Mouse (Mus musculus): ENCODE data around the gene Nap1l1. TPM values are rescaled to one million over a fixed set of nuclear protein-coding genes. Genes with fewer than 3 reads are reported as not detected.
A peak's percentile ranks its signal among the peaks of the same experiment; 100 is the strongest.

The Nap1l1 gene
- polyA plus RNA-seq, 1 experiment = 229 TPM

DNA sequence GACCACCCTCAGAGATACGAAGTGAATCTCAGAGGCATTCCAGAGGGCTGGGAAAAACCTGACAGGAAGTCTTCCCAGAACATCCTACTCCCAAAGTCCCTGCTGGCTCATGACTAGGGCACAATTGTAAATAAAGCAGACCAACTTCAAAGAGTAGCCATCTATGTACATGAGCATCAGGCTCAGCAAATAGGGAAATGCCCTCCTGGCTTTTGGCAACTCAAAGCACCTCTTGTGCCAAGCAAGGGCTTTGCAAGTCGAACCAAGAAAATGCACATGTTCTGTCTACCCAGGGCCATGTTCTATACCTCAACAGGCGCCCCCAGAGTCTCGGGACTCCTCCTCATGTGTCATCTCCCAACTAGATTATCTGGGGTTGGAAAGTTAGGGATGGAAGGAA lies 48.6 kb downstream of the Nap1l1 start:
- no peak for TF ChIP-seq POLR2A (IDR thresholded peaks at IDR 0.05; ENCODE audit: extremely low read depth, insufficient read depth, low read length)
- no peak for TF ChIP-seq CTCF (IDR thresholded peaks at IDR 0.05; ENCODE audit: extremely low read depth, insufficient read depth, low read length)
- Histone ChIP-seq H3K4me1 (ENCODE audit: control insufficient read depth, insufficient read depth, low read length) (no peaks in the 10 kb centered on the region), H3K27ac (ENCODE audit: insufficient read depth, low read length) (no peak overlapping the region), H3K4me3 (ENCODE audit: insufficient read depth, low read length) (no peak overlapping the region)

DNA sequence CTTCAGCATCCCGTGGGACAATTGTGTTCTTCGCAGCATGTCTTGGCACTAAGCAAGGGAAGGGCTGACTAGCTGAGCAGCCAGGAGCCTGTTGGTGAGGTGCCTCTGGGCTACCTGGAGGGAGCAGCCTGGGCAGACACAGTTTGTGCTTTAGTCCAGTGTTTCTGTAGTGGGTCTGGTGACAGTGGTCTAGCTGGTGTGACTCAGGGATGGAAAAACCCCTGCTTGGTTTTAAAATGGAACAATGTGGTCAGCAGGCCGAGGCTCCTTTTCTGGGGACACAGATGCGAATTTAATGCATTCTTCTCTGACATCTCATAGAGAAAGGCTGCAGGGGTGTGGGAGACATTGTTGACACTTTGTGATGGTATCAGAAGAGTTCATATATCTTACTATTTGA lies 49.2 kb downstream of the Nap1l1 start:
- Histone ChIP-seq H3K4me1 (ENCODE audit: control insufficient read depth, insufficient read depth, low read length) (peaks cover 2% of the 10 kb centered on the region; the same call in 1 of the 2 replicates), H3K27ac (ENCODE audit: insufficient read depth, low read length) (no peak overlapping the region), H3K4me3 (ENCODE audit: insufficient read depth, low read length) (no peak overlapping the region)
- TF ChIP-seq CTCF (IDR thresholded peaks at IDR 0.05; ENCODE audit: extremely low read depth, insufficient read depth, low read length) (no peak), POLR2A (IDR thresholded peaks at IDR 0.05; ENCODE audit: extremely low read depth, insufficient read depth, low read length) (no peak)

DNA sequence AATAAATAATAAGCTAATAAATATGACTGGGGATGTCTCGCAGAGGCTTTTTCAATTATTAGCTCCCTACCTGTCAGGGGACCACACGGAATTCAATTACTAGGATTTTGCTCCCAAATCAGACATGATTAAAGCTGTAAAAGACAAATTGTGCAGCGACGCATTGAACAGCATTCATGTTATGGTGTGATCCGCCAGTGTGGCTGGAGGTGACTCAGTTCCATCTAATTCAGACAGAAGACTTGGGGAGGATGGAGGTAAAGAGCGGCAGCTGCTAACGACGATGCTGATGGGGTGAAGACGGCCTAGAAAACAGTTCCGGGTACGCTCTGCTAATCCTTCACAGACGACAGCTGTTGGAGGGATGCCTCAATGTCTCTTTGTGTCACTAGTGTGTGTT lies 50.9 kb downstream of the Nap1l1 start:
- no peak overlapping the region for H3K4me3 ChIP-seq (ENCODE audit: insufficient read depth, low read length)
- no peak for TF ChIP-seq CTCF (IDR thresholded peaks at IDR 0.05; ENCODE audit: extremely low read depth, insufficient read depth, low read length)
- TF ChIP-seq POLR2A (IDR thresholded peaks at IDR 0.05; ENCODE audit: extremely low read depth, insufficient read depth, low read length) = no peak
- no peak overlapping the region for H3K27ac ChIP-seq (ENCODE audit: insufficient read depth, low read length)
- peaks cover 2% of the 10 kb centered on the region; the same call in 1 of the 2 replicates for H3K4me1 ChIP-seq (ENCODE audit: control insufficient read depth, insufficient read depth, low read length)

DNA sequence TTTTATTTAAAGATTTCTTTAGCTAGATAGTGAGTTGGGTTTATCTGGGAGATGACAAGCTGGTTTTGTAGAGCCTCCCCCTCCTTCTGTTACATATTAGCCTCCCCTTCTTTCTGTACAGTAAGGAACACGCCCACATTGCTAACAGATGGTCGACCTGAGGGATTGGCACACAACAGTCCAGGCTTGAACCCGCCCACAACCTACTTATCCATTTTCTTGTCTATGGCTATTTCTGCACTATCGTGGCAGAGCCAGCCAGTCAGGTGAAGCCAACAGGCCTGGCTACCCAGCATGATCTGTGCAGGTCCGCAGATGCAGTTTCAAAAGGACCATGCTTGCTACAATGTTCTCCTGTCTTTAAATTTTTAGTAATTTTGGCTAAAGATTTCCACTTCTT lies 54.0 kb downstream of the Nap1l1 start:
- peaks cover 2% of the 10 kb centered on the region; the same call in 1 of the 2 replicates for H3K4me1 ChIP-seq (ENCODE audit: control insufficient read depth, insufficient read depth, low read length)
- H3K4me3 ChIP-seq (ENCODE audit: insufficient read depth, low read length) = no peak overlapping the region
- no peak for TF ChIP-seq POLR2A (IDR thresholded peaks at IDR 0.05; ENCODE audit: extremely low read depth, insufficient read depth, low read length)
- TF ChIP-seq CTCF (IDR thresholded peaks at IDR 0.05; ENCODE audit: extremely low read depth, insufficient read depth, low read length) = no peak
- H3K27ac ChIP-seq (ENCODE audit: insufficient read depth, low read length) = no peak overlapping the region

DNA sequence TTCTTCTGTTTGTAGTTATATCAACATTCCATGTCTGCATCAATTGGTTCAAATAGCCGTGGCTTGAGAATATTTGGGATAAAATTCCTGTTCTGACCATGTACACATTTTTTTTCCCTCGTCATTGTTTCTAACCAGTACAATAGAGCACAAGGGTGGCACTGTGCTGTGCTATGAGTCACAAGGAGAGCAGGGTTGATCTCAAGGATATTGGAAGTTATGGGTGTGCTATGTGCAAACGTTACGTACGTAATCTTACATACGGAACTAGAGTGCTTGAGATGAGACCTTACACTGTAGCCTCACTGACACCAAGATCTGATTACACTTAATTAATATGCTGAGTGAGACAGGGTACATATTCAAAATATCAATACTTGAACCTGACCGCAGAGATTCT lies 54.6 kb downstream of the Nap1l1 start:
- H3K4me3 ChIP-seq (ENCODE audit: insufficient read depth, low read length) = no peak overlapping the region
- H3K4me1 ChIP-seq (ENCODE audit: control insufficient read depth, insufficient read depth, low read length) = peaks cover 2% of the 10 kb centered on the region; the same call in 1 of the 2 replicates
- no peak overlapping the region for H3K27ac ChIP-seq (ENCODE audit: insufficient read depth, low read length)
- TF ChIP-seq CTCF (IDR thresholded peaks at IDR 0.05; ENCODE audit: extremely low read depth, insufficient read depth, low read length) (no peak), POLR2A (IDR thresholded peaks at IDR 0.05; ENCODE audit: extremely low read depth, insufficient read depth, low read length) (no peak)

DNA sequence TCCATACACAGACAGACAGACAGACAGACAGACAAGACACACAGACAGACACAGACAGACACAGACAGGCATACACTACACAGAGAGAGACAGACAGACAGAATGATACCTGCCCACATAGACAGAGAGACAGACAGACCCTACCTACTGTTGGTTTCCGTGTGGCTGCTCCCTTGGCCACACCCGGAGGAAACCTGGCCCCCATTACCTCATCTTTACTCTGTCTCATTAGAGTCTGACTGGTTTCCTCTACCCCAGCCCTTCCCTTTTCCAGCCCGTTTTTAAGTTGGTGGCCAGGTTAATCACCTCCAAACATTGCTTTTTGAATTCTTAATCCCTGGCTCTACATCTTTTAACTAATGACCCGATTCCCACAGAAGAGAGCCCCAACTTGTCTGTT lies 55.3 kb downstream of the Nap1l1 start:
- TF ChIP-seq CTCF (IDR thresholded peaks at IDR 0.05; ENCODE audit: extremely low read depth, insufficient read depth, low read length) (no peak), POLR2A (IDR thresholded peaks at IDR 0.05; ENCODE audit: extremely low read depth, insufficient read depth, low read length) (no peak)
- peaks cover 2% of the 10 kb centered on the region; the same call in 1 of the 2 replicates for H3K4me1 ChIP-seq (ENCODE audit: control insufficient read depth, insufficient read depth, low read length)
- no peak overlapping the region for H3K27ac ChIP-seq (ENCODE audit: insufficient read depth, low read length)
- no peak overlapping the region for H3K4me3 ChIP-seq (ENCODE audit: insufficient read depth, low read length)

DNA sequence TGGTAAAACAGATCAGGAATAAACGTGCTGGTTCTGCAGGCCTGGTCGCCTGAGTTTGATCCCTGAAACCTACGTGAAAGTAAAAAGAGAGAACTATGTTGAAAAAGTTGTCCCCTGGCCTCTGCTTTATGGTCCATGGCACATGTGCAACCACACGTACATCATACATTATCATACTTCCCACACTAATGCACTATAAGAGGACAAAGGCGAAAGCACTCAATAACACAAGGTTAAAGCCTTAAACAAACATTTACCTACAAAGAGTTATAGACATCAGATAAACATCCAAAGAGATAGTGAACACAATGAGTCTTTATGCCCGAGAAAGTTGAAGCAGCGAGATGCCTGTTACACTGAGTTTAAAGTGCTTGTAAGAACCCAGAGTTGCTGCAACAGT lies 57.4 kb downstream of the Nap1l1 start:
- no peak for TF ChIP-seq CTCF (IDR thresholded peaks at IDR 0.05; ENCODE audit: extremely low read depth, insufficient read depth, low read length)
- no peak for TF ChIP-seq POLR2A (IDR thresholded peaks at IDR 0.05; ENCODE audit: extremely low read depth, insufficient read depth, low read length)
- no peak overlapping the region for H3K27ac ChIP-seq (ENCODE audit: insufficient read depth, low read length)
- H3K4me1 ChIP-seq (ENCODE audit: control insufficient read depth, insufficient read depth, low read length) = peaks cover 2% of the 10 kb centered on the region; the same call in 1 of the 2 replicates
- H3K4me3 ChIP-seq (ENCODE audit: insufficient read depth, low read length) = no peak overlapping the region

DNA sequence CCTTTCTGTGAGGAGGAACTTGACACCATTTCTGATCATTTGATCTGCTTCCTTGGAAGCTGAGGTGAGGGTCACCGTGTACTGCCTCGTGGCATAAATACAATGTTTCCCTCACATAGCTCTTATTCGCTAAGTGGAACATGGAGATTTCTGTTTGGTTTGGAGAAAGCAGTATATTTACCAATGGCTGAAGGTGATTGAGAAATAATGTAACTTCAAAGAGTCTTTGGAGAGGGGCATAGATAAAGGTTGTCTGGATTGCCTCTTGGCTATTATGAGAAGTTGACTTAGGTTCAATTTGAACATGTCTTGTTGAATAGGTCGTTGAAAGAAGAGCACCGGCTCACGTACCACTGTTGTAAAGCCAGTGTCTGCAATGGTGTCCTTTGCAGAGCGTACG lies 61.7 kb downstream of the Nap1l1 start:
- TF ChIP-seq POLR2A (IDR thresholded peaks at IDR 0.05; ENCODE audit: extremely low read depth, insufficient read depth, low read length) (no peak), CTCF (IDR thresholded peaks at IDR 0.05; ENCODE audit: extremely low read depth, insufficient read depth, low read length) (no peak)
- Histone ChIP-seq H3K4me3 (ENCODE audit: insufficient read depth, low read length) (no peak overlapping the region), H3K4me1 (ENCODE audit: control insufficient read depth, insufficient read depth, low read length) (peaks cover 2% of the 10 kb centered on the region), H3K27ac (ENCODE audit: insufficient read depth, low read length) (no peak overlapping the region)

DNA sequence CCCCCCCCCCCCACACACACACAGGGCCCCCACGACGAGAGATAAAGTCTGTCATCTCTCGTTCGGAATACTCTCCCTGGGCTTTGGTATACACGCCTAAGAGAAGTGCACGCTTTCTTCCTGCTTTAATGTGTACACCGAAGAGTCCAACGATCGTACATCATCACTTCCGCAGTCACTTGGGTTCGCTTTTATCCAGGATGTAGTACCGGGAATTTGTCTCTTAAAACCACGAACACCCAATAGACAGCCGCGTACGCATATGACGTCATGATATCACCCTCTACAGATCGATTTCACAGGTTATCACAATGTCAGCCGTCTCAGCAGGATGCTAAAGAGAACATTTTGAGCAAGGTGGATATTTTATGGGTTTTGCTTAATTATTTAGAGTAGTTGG lies 64.4 kb downstream of the Nap1l1 start:
- H3K27ac ChIP-seq (ENCODE audit: insufficient read depth, low read length) = no peak overlapping the region
- no peak for TF ChIP-seq POLR2A (IDR thresholded peaks at IDR 0.05; ENCODE audit: extremely low read depth, insufficient read depth, low read length)
- no peak for TF ChIP-seq CTCF (IDR thresholded peaks at IDR 0.05; ENCODE audit: extremely low read depth, insufficient read depth, low read length)
- H3K4me1 ChIP-seq (ENCODE audit: control insufficient read depth, insufficient read depth, low read length) = peaks cover 2% of the 10 kb centered on the region
- H3K4me3 ChIP-seq (ENCODE audit: insufficient read depth, low read length) = no peak overlapping the region

DNA sequence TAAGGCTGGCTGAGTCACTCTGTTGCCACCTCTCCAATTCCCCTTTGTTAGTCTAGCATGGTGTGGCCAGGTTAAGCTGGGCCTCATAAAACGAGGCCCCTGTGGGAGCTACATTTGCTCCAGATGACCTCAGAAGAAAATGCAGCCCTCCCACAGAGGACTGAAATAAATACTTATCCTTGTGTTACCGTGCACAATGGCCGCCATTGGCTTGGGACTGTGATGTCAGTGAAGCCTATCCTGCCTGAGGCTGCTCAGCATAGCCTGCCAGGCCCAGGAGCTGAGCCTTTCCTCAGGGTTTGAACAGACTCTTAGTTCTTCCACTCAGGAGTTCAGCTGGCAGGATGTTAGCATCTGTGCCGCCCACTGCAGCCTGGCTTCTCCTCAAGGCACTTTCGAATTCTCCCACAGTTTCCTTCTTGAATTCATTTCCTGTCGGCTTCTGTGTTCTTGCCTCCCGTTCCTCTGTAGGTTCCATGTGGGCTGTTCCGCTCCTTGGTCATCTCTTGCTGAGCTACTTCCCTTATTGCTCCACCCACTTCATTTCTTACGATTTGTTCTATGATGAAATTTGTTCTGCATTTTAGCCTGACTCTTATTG lies 66.8 kb downstream of the Nap1l1 start:
- Histone ChIP-seq H3K4me3 (ENCODE audit: insufficient read depth, low read length) (no peak overlapping the region), H3K27ac (ENCODE audit: insufficient read depth, low read length) (peak overlapping the region; percentile 41; the same call in 1 of the 2 replicates), H3K4me1 (ENCODE audit: control insufficient read depth, insufficient read depth, low read length) (peaks cover 2% of the 10 kb centered on the region)
- TF ChIP-seq POLR2A (IDR thresholded peaks at IDR 0.05; ENCODE audit: extremely low read depth, insufficient read depth, low read length) (no peak), CTCF (IDR thresholded peaks at IDR 0.05; ENCODE audit: extremely low read depth, insufficient read depth, low read length) (no peak)
